Mouse (Mus musculus): ENCODE measurements around the gene 2810004N23Rik.
"Not testable (repeated sequence)": the region's sequence is repeated elsewhere in the genome, so short reads cannot be mapped to it uniquely, and the experiment has no call there.

DNA sequence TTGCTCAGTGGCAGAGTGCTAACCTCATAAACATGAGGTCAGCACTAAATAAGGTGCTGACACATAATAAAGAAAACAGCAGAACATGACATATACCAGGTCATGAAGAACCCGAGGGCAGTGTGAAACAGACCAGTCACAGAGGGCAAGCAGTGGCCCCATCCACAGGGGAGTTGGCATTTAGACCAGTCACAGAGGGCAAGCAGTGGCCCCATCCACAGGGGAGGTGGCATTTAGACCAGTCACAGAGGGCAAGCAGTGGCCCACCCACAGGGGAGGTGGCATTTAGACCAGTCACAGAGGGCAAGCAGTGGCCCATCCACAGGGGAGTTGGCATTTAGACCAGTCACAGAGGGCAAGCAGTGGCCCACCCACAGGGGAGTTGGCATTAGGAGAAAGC lies 20.0 kb downstream of the 2810004N23Rik start:
- TF ChIP-seq CTCF (IDR thresholded peaks at IDR 0.05; ENCODE audit: low read depth, low read length); POLR2A (IDR thresholded peaks at IDR 0.05; ENCODE audit: extremely low read depth, insufficient read depth, low read length): not testable (repeated sequence)
